Mouse (Mus musculus): ENCODE measurements around the gene Slc25a33. TPM values are rescaled to one million over a fixed set of nuclear protein-coding genes. Genes with fewer than 3 reads are reported as not detected.
A peak's percentile ranks its signal among the peaks of the same experiment; 100 is the strongest.

Slc25a33 gene
- polyA plus RNA-seq, 1 experiment from 2014 or later = 9.6 TPM

DNA sequence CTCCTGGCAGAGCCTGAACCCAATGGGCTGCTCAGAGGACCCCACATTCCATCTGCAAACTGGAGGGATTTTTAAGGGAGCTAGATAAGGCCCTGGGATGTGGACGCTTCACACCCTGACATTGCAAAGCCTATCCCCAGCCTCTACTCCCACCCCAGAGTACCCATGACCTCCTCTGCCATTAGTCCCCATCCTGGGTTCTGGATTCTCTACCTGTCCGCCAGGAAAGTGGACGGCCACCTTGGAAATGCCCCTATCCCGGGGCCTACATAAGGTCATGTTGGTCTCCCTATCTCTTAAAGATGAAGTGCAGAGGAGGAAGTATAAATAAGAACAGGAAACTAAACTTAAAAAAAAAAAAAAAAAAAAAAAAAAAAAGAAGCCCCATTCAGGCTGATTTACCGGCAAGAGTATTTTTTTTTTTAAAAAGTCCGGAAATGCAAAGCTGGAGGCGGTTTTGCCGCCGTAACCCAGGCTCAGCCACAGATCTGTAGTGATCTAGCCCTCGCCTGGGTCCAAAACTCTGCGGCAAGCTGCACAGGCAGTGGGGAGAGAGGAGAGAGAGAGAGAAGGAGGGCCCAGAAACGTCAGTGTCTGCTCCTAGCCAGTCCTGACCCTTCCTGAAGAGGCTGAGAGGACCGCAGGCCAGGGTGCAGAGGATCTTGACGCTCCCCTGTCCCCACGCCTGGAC is 76.4 kb downstream of the Slc25a33 start:
- ATAC-seq (ENCODE audit: insufficient read depth) (peak; percentile 39), DNase-seq (peak; percentile 12)
- Histone ChIP-seq H3K27me3 (ENCODE audit: insufficient read depth, low read length) (peaks cover 12% of the 10 kb centered on the region; the same call in 1 of the 2 replicates), H3K27ac (ENCODE audit: low read depth) (no peak overlapping the region), H3K36me3 (ENCODE audit: insufficient read depth) (no peaks in the 10 kb centered on the region), H3K9ac (peak overlapping the region; percentile 54; the same call in 1 of the 2 replicates), H3K4me1 (ENCODE audit: insufficient read depth) (no peaks in the 10 kb centered on the region), H3K9me3 (ENCODE audit: low read depth, low read length) (no peaks in the 10 kb centered on the region), H3K4me2 (peak overlapping the region; percentile 86), H3K4me3 (ENCODE audit: low read depth, low read length) (peak overlapping the region; percentile 46)
- 20% methylated on average over 15 of the region's 15 CpGs for WGBS
- TF ChIP-seq CTCF (IDR thresholded peaks at IDR 0.05; ENCODE audit: low read depth) = no peak

DNA sequence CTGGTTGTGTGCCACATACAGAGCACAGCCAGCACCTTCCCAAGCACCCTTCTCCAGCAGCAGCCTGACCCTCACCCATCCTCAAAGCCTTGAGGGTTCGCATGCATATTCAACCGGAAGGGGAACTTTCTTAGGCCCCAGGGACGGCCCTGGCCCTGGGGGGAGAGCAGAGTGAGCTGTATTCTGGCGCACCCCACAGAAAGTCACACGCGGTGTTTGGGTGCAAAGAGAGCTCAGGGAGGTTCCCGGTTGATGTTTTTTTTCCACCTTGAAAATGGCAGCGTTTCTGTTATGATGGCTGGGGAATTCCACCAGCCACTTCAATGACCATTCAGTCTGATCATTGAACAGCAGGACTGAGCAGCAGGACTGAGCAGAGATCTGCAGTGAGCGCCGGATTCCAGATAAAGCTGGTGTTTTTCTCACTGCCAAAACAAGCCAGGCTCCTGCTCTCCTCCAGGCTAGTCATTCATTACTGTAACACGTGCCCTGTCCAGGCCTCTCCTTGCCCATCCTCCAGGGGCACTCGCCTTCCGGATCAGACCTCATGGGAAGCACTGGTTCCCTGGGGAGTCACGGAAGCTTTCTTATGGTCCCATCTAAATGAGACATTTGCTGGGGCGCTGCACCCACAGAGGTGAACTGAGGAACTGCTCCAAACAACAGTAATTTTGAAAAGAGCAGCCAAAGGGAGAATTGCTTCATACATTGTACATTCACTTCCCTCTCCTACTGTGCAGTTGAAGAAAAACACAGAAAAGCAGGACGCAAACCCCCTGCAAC is 77.7 kb downstream of the Slc25a33 start:
- Histone ChIP-seq H3K4me2 (peak overlapping the region; percentile 20; the same call in 1 of the 2 replicates), H3K4me3 (ENCODE audit: low read depth, low read length) (no peak overlapping the region), H3K36me3 (ENCODE audit: insufficient read depth) (no peaks in the 10 kb centered on the region), H3K27me3 (ENCODE audit: insufficient read depth, low read length) (peaks cover 12% of the 10 kb centered on the region; the same call in 1 of the 2 replicates), H3K9ac (no peak overlapping the region), H3K27ac (ENCODE audit: low read depth) (no peak overlapping the region), H3K9me3 (ENCODE audit: low read depth, low read length) (no peaks in the 10 kb centered on the region), H3K4me1 (ENCODE audit: insufficient read depth) (no peaks in the 10 kb centered on the region)
- DNase-seq (peak; percentile 31), ATAC-seq (ENCODE audit: insufficient read depth) (no peak)
- WGBS = 25% methylated on average over 16 of the region's 16 CpGs
- peak; percentile 17 for TF ChIP-seq CTCF (IDR thresholded peaks at IDR 0.05; ENCODE audit: low read depth)

Small RNAs within 50 kb of the gene (microRNA-seq; reads per million reads assigned to microRNA genes)
- gene Gm47301 (ENCODE audit: borderline number of aligned reads) = not detected

Other genes starting within 250 kb of the Slc25a33 start
- gene Clstn1, start 187.8 kb downstream of the Slc25a33 start, polyA plus RNA-seq (2014; fragmentation: Nextera tagmentation; extraction: Ambion mirVana) = 45.3 and 45.7 TPM in 2 replicates
- 4.9 and 5.5 TPM in 2 replicates for gene Pik3cd, start 71.7 kb downstream of the Slc25a33 start, polyA plus RNA-seq (2014; fragmentation: Nextera tagmentation; extraction: Ambion mirVana)
- gene Tmem201, start 36.2 kb downstream of the Slc25a33 start, polyA plus RNA-seq (2014; fragmentation: Nextera tagmentation; extraction: Ambion mirVana) = 24.7 and 30.3 TPM in 2 replicates
- gene Spsb1, start 180.8 kb upstream of the Slc25a33 start, polyA plus RNA-seq (2014; fragmentation: Nextera tagmentation; extraction: Ambion mirVana) = 17.0 and 17.1 TPM in 2 replicates
- 20.4 and 22.0 TPM in 2 replicates for gene H6pd, start 234.7 kb upstream of the Slc25a33 start, polyA plus RNA-seq (2014; fragmentation: Nextera tagmentation; extraction: Ambion mirVana)